Mouse (Mus musculus) hindbrain, embryonic 16.5 days (tissue): ENCODE measurements at regions not wholly inside any gene's neighbourhood (a gene's known extent, or its start where the extent isn't known, plus 50 kb on each side); places are given as distances from the start of the nearest gene placed in this dataset.

Source experiments
- ATAC-seq: fragments of 200-750 bp; cut with Nextera tagmentation; 2 replicates; pipeline ENCODE4 v1.8.0; 2017; ENCODE audit warnings: moderate TSS enrichment, moderate library complexity
- H3K27ac ChIP-seq: fragments of 300-500 bp; sonication (generic); 2 replicates; pipeline ENCODE4 v1.5.1; 2014; ENCODE audit warnings: low read depth, mild to moderate bottlenecking, control low read depth, low read length, moderate library complexity
- H3K27me3 ChIP-seq: fragments of 300-500 bp; sonication (generic); replicated peaks from 2 replicates; pipeline ENCODE4 v1.6.1; 2014; ENCODE audit warnings: low read length; ENCODE audit not compliant: control insufficient read depth, insufficient read depth
- H3K36me3 ChIP-seq: fragments of 300-500 bp; sonication (generic); 2 replicates; pipeline ENCODE4 v1.6.1; 2014; ENCODE audit warnings: mild to moderate bottlenecking, low read length, moderate library complexity, mixed read lengths; ENCODE audit not compliant: control insufficient read depth, insufficient read depth
- H3K4me1 ChIP-seq: fragments of 300-500 bp; sonication (generic); 2 replicates; pipeline ENCODE4 v1.6.1; 2014; ENCODE audit warnings: low read depth, low read length; ENCODE audit not compliant: control insufficient read depth, insufficient read depth
- H3K4me2 ChIP-seq: fragments of 300-500 bp; sonication (generic); 2 replicates; pipeline ENCODE4 v1.6.1; 2014; ENCODE audit warnings: mild to moderate bottlenecking, low read length, control low read depth, moderate library complexity
- H3K4me3 ChIP-seq: fragments of 300-500 bp; sonication (generic); 2 replicates; pipeline ENCODE4 v1.5.1; 2014; ENCODE audit warnings: mild to moderate bottlenecking, low read length, control low read depth, moderate library complexity
- H3K9ac ChIP-seq: fragments of 300-500 bp; sonication (generic); 2 replicates; pipeline ENCODE4 v1.6.1; 2014; ENCODE audit warnings: low read depth, mild to moderate bottlenecking, control low read depth, low read length, moderate library complexity
- H3K9me3 ChIP-seq: fragments of 300-500 bp; sonication (generic); 2 replicates; pipeline ENCODE4 v1.6.1; 2014; ENCODE audit warnings: mild to moderate bottlenecking, low read length, moderate library complexity; ENCODE audit not compliant: control insufficient read depth
- WGBS: fragments of 180-500 bp; shearing (Covaris S2); extraction: QIAGEN DNeasy Blood & Tissue Kit; methylation state at CpG from one replicate; pipeline ENCODE4 v1.1.7; 2014; 5-methylcytosine and 5-hydroxymethylcytosine counted together

DNA sequence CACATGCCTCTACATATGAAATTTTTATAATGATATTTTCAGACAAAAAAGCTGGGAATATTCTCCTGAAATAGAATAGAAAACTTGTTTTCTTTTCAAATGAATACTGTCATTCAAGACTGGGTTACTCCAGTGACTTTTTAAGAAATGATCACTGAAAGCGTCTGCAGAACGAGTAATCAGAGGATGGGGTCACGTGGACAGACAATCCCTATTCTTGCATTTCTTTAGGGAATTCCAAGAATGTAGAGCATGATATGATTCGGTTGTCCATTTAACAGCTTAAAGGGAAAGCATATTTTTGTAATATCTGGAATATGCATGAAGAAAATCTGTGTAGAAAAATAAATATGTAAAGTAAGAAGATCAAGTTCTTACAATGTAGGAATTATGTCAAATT lies 65.6 kb downstream of the 4933402N22Rik start:
- no peak overlapping the region for H3K27ac ChIP-seq
- H3K4me3 ChIP-seq = no peak overlapping the region
- 74% methylated on average over 4 of the region's 4 CpGs for WGBS
- no peaks in the 10 kb centered on the region for H3K9me3 ChIP-seq
- no peaks in the 10 kb centered on the region for H3K4me1 ChIP-seq
- H3K4me2 ChIP-seq = no peak overlapping the region
- no peak overlapping the region for H3K9ac ChIP-seq
- H3K27me3 ChIP-seq = no peaks in the 10 kb centered on the region
- no peaks in the 10 kb centered on the region for H3K36me3 ChIP-seq
- no peak for ATAC-seq

DNA sequence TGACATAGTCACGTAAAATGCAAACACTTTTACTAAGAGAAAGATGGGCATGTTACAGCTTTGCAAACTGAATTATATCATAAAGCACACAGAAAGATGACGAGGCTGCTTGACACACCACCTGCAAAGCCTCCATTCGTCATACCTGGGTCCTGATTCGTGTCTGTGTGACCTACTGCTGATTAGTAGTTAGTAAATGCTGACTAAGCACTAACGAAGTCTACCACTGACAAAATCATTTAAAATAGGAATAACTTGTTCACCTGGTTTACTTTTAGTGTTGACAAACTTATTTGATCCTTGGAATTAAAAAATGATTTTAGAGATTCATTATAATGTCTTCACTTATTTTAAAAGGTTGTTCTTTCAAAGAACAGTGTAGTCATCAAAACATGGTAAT lies 71.3 kb downstream of the 4933402N22Rik start:
- 83% methylated on average over 5 of the region's 5 CpGs for WGBS
- no peaks in the 10 kb centered on the region for H3K9me3 ChIP-seq
- H3K4me2 ChIP-seq = no peak overlapping the region
- no peaks in the 10 kb centered on the region for H3K36me3 ChIP-seq
- no peak overlapping the region for H3K4me3 ChIP-seq
- H3K4me1 ChIP-seq = no peaks in the 10 kb centered on the region
- no peak for ATAC-seq
- no peak overlapping the region for H3K27ac ChIP-seq
- H3K27me3 ChIP-seq = no peaks in the 10 kb centered on the region
- H3K9ac ChIP-seq = no peak overlapping the region

DNA sequence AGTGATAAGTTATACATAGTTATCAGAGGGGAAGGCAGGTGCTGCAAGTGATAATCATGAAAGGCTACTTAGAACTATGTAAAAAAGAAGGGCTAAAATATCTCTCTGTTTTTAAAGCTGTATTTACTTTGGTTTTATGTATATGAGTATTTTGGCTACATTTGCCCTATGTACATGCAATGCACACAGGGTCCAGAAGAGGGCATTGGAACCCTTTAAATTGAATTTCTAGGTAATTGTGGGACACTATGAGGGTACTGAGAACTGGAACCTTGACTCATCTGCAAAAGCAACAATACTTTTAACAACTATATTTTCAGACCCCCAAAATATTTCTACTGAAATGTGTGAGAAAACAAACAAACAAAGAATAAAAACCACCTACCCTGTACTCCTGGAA lies 82.9 kb downstream of the 4933402N22Rik start:
- no peak overlapping the region for H3K9ac ChIP-seq
- H3K4me3 ChIP-seq = no peak overlapping the region
- H3K27me3 ChIP-seq = no peaks in the 10 kb centered on the region

DNA sequence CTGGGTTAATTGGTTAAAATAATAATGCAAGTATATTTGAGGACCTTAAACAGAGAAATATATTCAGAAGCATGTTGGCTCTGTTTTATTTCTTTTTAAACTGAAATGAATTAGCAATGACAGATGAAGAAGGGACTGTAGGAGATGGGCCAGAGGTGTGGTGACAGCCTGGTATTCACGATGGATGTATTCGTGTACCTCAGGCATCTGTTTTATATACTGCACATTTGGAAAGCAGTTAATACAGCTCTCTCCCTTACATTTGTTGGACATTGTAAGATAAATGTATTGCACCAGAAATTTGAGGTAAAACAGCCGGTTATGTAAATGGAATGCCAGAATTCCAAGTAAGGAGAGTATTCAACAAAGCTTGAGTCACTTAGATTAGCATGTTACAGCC lies 88.6 kb downstream of the 4933402N22Rik start:
- no peak overlapping the region for H3K4me2 ChIP-seq
- H3K27ac ChIP-seq = no peak overlapping the region
- no peak for ATAC-seq
- H3K27me3 ChIP-seq = no peaks in the 10 kb centered on the region
- H3K4me1 ChIP-seq = no peaks in the 10 kb centered on the region
- no peaks in the 10 kb centered on the region for H3K9me3 ChIP-seq
- no peak overlapping the region for H3K9ac ChIP-seq
- H3K4me3 ChIP-seq = no peak overlapping the region
- H3K36me3 ChIP-seq = no peaks in the 10 kb centered on the region
- WGBS = 90% methylated on average over 3 of the region's 3 CpGs

More for the DNA sequence above, 82.9 kb downstream of the 4933402N22Rik start:
- H3K9me3 ChIP-seq = no peaks in the 10 kb centered on the region
- no peak overlapping the region for H3K27ac ChIP-seq
- H3K4me2 ChIP-seq = no peak overlapping the region
- H3K4me1 ChIP-seq = no peaks in the 10 kb centered on the region
- no peaks in the 10 kb centered on the region for H3K36me3 ChIP-seq
- no peak for ATAC-seq

DNA sequence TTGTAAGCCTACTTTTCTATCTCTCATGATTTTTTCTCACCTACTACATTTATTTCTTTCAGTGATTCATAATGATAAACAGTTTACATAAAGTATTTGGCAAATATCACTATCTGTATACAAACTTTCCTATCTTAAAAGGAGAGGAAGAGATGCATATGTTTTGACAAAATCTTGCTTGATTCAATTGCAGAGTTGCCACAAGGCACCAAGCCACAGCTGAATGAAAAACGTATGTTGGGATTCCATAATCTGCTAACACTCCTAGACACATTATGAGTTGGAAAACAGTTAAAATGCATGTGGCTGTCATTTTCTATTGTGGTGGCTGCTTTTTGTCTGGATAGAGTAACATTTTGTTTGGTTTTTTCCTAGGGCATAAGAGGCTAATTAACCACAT lies 98.5 kb downstream of the 4933402N22Rik start:
- Histone ChIP-seq H3K4me1 (no peaks in the 10 kb centered on the region), H3K9ac (no peak overlapping the region), H3K27me3 (no peaks in the 10 kb centered on the region), H3K4me2 (no peak overlapping the region), H3K27ac (no peak overlapping the region), H3K36me3 (no peaks in the 10 kb centered on the region), H3K4me3 (no peak overlapping the region), H3K9me3 (no peaks in the 10 kb centered on the region)
- WGBS = 82% methylated on average over 1 of the region's 1 CpGs
- no peak for ATAC-seq

DNA sequence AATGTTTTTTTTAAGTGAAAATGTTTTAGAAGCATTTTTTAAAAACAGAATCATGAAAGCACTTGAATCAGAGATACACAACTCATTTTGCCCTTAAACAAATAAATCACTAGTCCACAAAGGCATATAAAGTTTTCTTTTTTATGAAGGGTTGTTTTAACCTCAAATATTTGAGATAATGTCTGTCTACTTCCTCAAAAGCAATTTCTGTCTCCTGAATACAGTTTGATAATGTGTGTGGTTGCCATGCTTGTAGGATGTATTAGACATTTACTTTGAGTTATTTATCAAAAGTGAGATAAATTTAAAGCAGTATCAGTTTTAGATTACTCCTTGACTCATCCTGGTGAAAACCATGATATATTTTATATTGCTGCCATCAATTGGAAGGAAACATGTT lies 102.6 kb downstream of the 4933402N22Rik start:
- Histone ChIP-seq H3K27me3 (no peaks in the 10 kb centered on the region), H3K4me3 (no peak overlapping the region), H3K4me1 (no peaks in the 10 kb centered on the region), H3K9ac (no peak overlapping the region), H3K36me3 (no peaks in the 10 kb centered on the region), H3K4me2 (no peak overlapping the region), H3K27ac (no peak overlapping the region), H3K9me3 (no peaks in the 10 kb centered on the region)
- ATAC-seq = no peak

DNA sequence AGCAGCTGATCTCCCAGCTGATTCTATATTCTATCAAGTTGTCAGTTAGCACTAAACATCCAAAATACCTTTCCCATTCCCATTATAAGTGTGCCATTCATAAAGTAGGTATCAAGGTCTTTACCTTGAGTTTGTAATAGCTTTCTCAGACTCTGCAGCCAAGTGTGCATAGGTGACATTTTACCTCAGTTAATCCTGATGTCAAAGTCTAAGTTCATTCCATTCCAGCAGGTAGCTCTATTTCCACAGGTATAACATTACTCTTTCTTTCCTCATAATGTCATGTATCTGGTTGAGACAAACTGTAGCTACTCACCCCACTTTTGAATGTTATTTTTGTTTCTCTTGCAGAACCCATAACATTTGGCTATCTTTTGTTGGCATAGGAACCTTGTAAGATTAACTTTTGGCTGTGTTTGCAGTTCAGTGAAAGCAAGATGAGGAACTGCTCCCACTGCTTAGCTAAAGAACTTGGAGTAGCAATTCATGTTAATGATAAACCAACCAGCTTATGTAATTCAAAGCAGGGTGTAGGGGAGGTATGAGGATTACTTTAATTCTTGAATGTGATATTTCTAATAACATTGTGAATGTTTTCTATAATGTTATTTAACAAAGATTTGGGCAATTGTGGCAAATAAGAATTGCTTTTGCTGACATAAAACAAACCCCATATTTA lies 107.0 kb downstream of the 4933402N22Rik start:
- Histone ChIP-seq H3K4me3 (no peak overlapping the region), H3K9me3 (no peaks in the 10 kb centered on the region), H3K36me3 (no peaks in the 10 kb centered on the region), H3K27me3 (no peaks in the 10 kb centered on the region), H3K9ac (no peak overlapping the region), H3K27ac (no peak overlapping the region), H3K4me2 (no peak overlapping the region), H3K4me1 (no peaks in the 10 kb centered on the region)
- no peak for ATAC-seq

DNA sequence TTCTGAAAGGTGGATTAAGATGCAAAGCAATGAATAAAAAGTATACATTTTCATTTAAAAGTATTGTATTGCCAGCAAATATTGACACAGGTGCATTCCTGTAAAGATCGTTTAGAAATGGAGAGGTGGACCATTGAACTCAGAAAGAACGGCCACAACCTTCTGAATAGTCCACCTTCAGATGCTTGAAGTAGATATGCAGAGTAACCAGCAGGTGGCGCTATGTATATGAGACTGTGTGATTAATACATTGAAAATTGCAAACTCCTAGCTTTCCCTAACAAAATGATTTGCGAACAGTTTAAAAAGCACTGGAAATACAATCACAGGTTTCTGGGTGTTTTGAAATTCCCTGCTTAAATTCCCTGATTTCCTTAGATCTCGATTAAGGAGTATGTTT lies 112.2 kb downstream of the 4933402N22Rik start:
- Histone ChIP-seq H3K27ac (no peak overlapping the region), H3K36me3 (no peaks in the 10 kb centered on the region), H3K9ac (no peak overlapping the region), H3K27me3 (no peaks in the 10 kb centered on the region), H3K9me3 (no peaks in the 10 kb centered on the region), H3K4me3 (no peak overlapping the region), H3K4me2 (no peak overlapping the region), H3K4me1 (no peaks in the 10 kb centered on the region)
- peak; percentile 80; the same call in 1 of the 2 replicates for ATAC-seq
- WGBS = 20% methylated on average over 5 of the region's 5 CpGs

DNA sequence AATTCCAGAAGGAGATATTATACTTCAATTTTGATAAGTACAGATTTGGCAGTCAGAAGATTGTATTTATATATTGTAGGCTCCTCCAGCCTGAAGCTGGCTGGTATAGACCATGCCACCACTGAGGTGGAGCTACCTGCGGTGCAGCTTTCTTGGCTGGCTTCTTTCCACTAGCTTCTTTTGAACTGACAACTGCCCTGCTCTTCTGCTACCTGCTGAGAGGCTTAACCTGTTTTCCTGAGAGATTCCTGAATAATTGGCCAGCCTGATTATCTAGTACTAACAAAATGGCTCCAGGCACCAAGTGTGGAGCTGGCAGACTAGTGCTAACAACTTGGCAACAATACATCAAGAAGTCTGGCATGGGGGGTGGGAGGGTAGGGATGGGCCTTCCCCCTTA lies 132.0 kb downstream of the 4933402N22Rik start:
- Histone ChIP-seq H3K9ac (no peak overlapping the region), H3K4me3 (no peak overlapping the region), H3K4me2 (no peak overlapping the region), H3K9me3 (no peaks in the 10 kb centered on the region; the same call in 1 of the 2 replicates), H3K27ac (no peak overlapping the region), H3K36me3 (no peaks in the 10 kb centered on the region), H3K27me3 (no peaks in the 10 kb centered on the region), H3K4me1 (no peaks in the 10 kb centered on the region)
- ATAC-seq = no peak
- WGBS = 80% methylated on average over 1 of the region's 1 CpGs

DNA sequence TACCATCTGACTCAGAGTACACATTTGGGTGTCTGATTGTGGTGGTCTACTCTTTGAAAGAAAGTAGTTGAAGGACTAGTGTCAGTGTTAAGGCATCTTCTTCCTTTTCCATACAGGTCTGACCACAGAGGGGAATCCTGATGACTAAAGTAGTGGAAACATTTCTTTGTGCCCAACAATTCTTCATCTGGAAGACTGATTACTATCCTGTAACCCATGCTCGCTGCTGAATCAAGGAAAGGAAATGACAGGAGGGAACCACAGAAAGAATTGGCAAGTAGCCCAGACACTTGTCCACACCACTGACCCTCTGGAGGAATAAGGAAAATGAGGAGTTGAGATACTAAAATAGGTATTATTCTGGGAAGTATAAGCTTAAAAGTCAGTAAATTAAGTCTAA lies 162.3 kb downstream of the 4933402N22Rik start:
- no peaks in the 10 kb centered on the region for H3K36me3 ChIP-seq
- no peak overlapping the region for H3K4me3 ChIP-seq
- H3K4me2 ChIP-seq = no peak overlapping the region
- H3K4me1 ChIP-seq = no peaks in the 10 kb centered on the region
- no peak overlapping the region for H3K27ac ChIP-seq
- no peak overlapping the region for H3K9ac ChIP-seq
- no peaks in the 10 kb centered on the region for H3K9me3 ChIP-seq
- ATAC-seq = no peak
- no peaks in the 10 kb centered on the region for H3K27me3 ChIP-seq
- WGBS = 52% methylated on average over 1 of the region's 1 CpGs
